Mouse (Mus musculus): ENCODE measurements at regions not wholly inside any gene's neighbourhood (a gene's known extent, or its start where the extent isn't known, plus 50 kb on each side); places are given as distances from the start of the nearest gene placed in this dataset.

DNA sequence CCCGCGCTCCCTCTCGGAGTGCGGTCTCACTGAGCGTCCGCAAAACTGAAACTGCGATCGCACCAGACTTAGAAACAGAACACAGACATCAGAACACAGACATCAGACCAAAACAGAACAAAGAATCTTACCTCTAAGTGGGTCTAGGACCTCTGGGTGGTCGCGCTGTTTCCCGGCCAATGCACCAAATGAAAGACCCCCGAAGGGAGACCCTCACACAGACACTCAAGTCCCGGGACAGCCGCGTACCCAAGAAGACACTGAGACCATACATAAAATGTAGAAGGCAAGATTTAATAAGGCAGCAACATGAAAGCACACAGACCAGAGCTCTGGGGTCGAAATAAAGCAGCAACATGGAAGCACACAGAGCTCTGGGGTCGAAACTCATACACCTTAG, 341.1 kb downstream of the Gm21739 start:
- DNase-seq: peak; percentile 0
